Mouse (Mus musculus) heart, embryonic 12.5 days (tissue): ENCODE measurements around the gene Cpeb3. TPM values are rescaled to one million over a fixed set of nuclear protein-coding genes. Genes with fewer than 3 reads are reported as not detected.

Experiments used
- ATAC-seq: fragments of 200-750 bp; cut with Nextera tagmentation; 2 replicates; pipeline ENCODE4 v1.8.0; 2017; ENCODE audit warnings: moderate TSS enrichment, moderate library complexity; ENCODE audit not compliant: insufficient number of reproducible peaks, low FRiP score
- H3K27ac ChIP-seq: fragments of 300-500 bp; sonication (generic); 2 replicates; pipeline ENCODE4 v1.5.1; 2016; ENCODE audit warnings: mild to moderate bottlenecking, moderate library complexity; ENCODE audit not compliant: poor library complexity, severe bottlenecking
- H3K27me3 ChIP-seq: fragments of 300-500 bp; sonication (generic); replicated peaks from 2 replicates; pipeline ENCODE4 v1.6.1; 2016; ENCODE audit warnings: mild to moderate bottlenecking, moderate library complexity
- H3K36me3 ChIP-seq: fragments of 300-500 bp; sonication (generic); 2 replicates; pipeline ENCODE4 v1.6.1; 2016; ENCODE audit warnings: mild to moderate bottlenecking, moderate library complexity
- H3K4me1 ChIP-seq: fragments of 300-500 bp; sonication (generic); replicated peaks from 2 replicates; pipeline ENCODE4 v1.6.1; 2016; ENCODE audit warnings: mild to moderate bottlenecking
- H3K4me2 ChIP-seq: fragments of 300-500 bp; sonication (generic); 2 replicates; pipeline ENCODE4 v1.6.1; 2016; ENCODE audit warnings: mild to moderate bottlenecking, moderate library complexity
- H3K4me3 ChIP-seq: fragments of 300-500 bp; sonication (generic); 2 replicates; pipeline ENCODE4 v1.5.1; 2016; ENCODE audit warnings: mild to moderate bottlenecking
- H3K9ac ChIP-seq: fragments of 300-500 bp; sonication (generic); 2 replicates; pipeline ENCODE4 v1.6.1; 2016; ENCODE audit warnings: mild to moderate bottlenecking, moderate library complexity
- H3K9me3 ChIP-seq: fragments of 300-500 bp; sonication (generic); replicated peaks from 2 replicates; pipeline ENCODE4 v1.6.1; 2016; ENCODE audit warnings: mild to moderate bottlenecking, moderate library complexity
- WGBS: fragments of 180-500 bp; shearing (Covaris S2); methylation state at CpG from one replicate; pipeline ENCODE4 v1.1.7; 2016; 5-methylcytosine and 5-hydroxymethylcytosine counted together
- polyA plus RNA-seq: library from polyadenylated mRNA; unstranded; fragments of >200 nt; fragmentation: Nextera tagmentation; extraction: Ambion mirVana; gene quantifications from 2 replicates; pipeline ENCODE4 v1.2.1, GENCODE M21; 2016

Cpeb3 gene
- polyA plus RNA-seq, 1 experiment from 2014 or later = 6.8 TPM

GRCm38 (mm10) chr19:37111831-37112230, 96.6 kb downstream of the Cpeb3 start:
- Histone ChIP-seq H3K9me3 (no peaks in the 10 kb centered on the region), H3K27ac (no peak overlapping the region), H3K4me2 (no peak overlapping the region), H3K4me1 (peaks cover 7% of the 10 kb centered on the region), H3K9ac (no peak overlapping the region), H3K27me3 (no peaks in the 10 kb centered on the region), H3K36me3 (0 out of 2 replicates have a peak, but pooled peaks cover 4% of the 10 kb centered on the region), H3K4me3 (no peak overlapping the region)
- WGBS = 90% methylated on average over 6 of the region's 6 CpGs
- ATAC-seq = no peak

GRCm38 (mm10) chr19:37110494-37110893, 97.9 kb downstream of the Cpeb3 start:
- H3K27me3 ChIP-seq = no peaks in the 10 kb centered on the region
- H3K9ac ChIP-seq = no peak overlapping the region
- H3K27ac ChIP-seq = no peak overlapping the region
- WGBS = 40% methylated on average over 1 of the region's 1 CpGs
- 0 out of 2 replicates have a peak, but pooled peaks cover 4% of the 10 kb centered on the region for H3K36me3 ChIP-seq
- no peak; the same call in 1 of the 2 replicates for ATAC-seq
- no peak overlapping the region for H3K4me2 ChIP-seq
- peaks cover 4% of the 10 kb centered on the region for H3K4me1 ChIP-seq
- no peak overlapping the region for H3K4me3 ChIP-seq
- no peaks in the 10 kb centered on the region for H3K9me3 ChIP-seq

GRCm38 (mm10) chr19:37109853-37110252, 98.5 kb downstream of the Cpeb3 start:
- Histone ChIP-seq H3K36me3 (0 out of 2 replicates have a peak, but pooled peaks cover 4% of the 10 kb centered on the region), H3K4me2 (no peak overlapping the region), H3K4me3 (no peak overlapping the region), H3K9ac (no peak overlapping the region), H3K9me3 (no peaks in the 10 kb centered on the region), H3K4me1 (no peaks in the 10 kb centered on the region), H3K27me3 (no peaks in the 10 kb centered on the region), H3K27ac (no peak overlapping the region)
- no peak for ATAC-seq
- 90% methylated on average over 4 of the region's 4 CpGs for WGBS

GRCm38 (mm10) chr19:37100689-37101088, 107.7 kb downstream of the Cpeb3 start:
- Histone ChIP-seq H3K9me3 (no peaks in the 10 kb centered on the region), H3K9ac (no peak overlapping the region), H3K4me1 (0 out of 2 replicates have a peak, but pooled peaks cover 4% of the 10 kb centered on the region), H3K4me3 (no peak overlapping the region), H3K27ac (no peak overlapping the region), H3K27me3 (no peaks in the 10 kb centered on the region), H3K36me3 (no peaks in the 10 kb centered on the region), H3K4me2 (no peak overlapping the region)
- WGBS = 68% methylated on average over 2 of the region's 2 CpGs
- peak; percentile 68; the same call in 1 of the 2 replicates for ATAC-seq

GRCm38 (mm10) chr19:37095666-37096330, 112.6 kb downstream of the Cpeb3 start:
- no peak overlapping the region for H3K4me2 ChIP-seq
- no peak for ATAC-seq
- H3K27ac ChIP-seq = no peak overlapping the region
- no peak overlapping the region for H3K9ac ChIP-seq
- H3K4me1 ChIP-seq = peaks cover 8% of the 10 kb centered on the region; the same call in 1 of the 2 replicates
- H3K36me3 ChIP-seq = no peaks in the 10 kb centered on the region
- WGBS = 74% methylated on average over 4 of the region's 4 CpGs
- H3K27me3 ChIP-seq = no peaks in the 10 kb centered on the region
- no peaks in the 10 kb centered on the region for H3K9me3 ChIP-seq
- H3K4me3 ChIP-seq = no peak overlapping the region

GRCm38 (mm10) chr19:37093181-37093580, 115.2 kb downstream of the Cpeb3 start:
- 86% methylated on average over 3 of the region's 3 CpGs for WGBS
- Histone ChIP-seq H3K27me3 (no peaks in the 10 kb centered on the region), H3K4me1 (peaks cover 20% of the 10 kb centered on the region), H3K9ac (no peak overlapping the region), H3K4me2 (no peak overlapping the region), H3K27ac (no peak overlapping the region), H3K36me3 (no peaks in the 10 kb centered on the region), H3K9me3 (no peaks in the 10 kb centered on the region), H3K4me3 (no peak overlapping the region)
- ATAC-seq = no peak

GRCm38 (mm10) chr19:37090146-37091061, 118.0 kb downstream of the Cpeb3 start:
- H3K4me1 ChIP-seq = peaks cover 20% of the 10 kb centered on the region
- ATAC-seq = no peak
- 41% methylated on average over 8 of the region's 8 CpGs for WGBS
- no peaks in the 10 kb centered on the region for H3K9me3 ChIP-seq
- H3K4me3 ChIP-seq = no peak overlapping the region
- H3K27me3 ChIP-seq = no peaks in the 10 kb centered on the region
- no peak overlapping the region for H3K4me2 ChIP-seq
- peaks cover 8% of the 10 kb centered on the region; the same call in 1 of the 2 replicates for H3K36me3 ChIP-seq
- H3K27ac ChIP-seq = peak overlapping the region; percentile 53; the same call in 1 of the 2 replicates
- H3K9ac ChIP-seq = no peak overlapping the region

- no peaks in the 10 kb centered on the region for H3K9me3 ChIP-seq
- no peak overlapping the region for H3K4me3 ChIP-seq
- WGBS = 68% methylated on average over 8 of the region's 8 CpGs
- H3K9ac ChIP-seq = no peak overlapping the region
- ATAC-seq = no peak
- no peak overlapping the region for H3K4me2 ChIP-seq
- H3K36me3 ChIP-seq = peaks cover 8% of the 10 kb centered on the region; the same call in 1 of the 2 replicates
- H3K27ac ChIP-seq = no peak overlapping the region
- peaks cover 19% of the 10 kb centered on the region for H3K4me1 ChIP-seq
- no peaks in the 10 kb centered on the region for H3K27me3 ChIP-seq
Observed at GRCm38 (mm10) chr19:37088043-37088748, 120.2 kb downstream of the Cpeb3 start.

- Histone ChIP-seq H3K9ac (no peak overlapping the region), H3K4me3 (no peak overlapping the region), H3K4me1 (peaks cover 11% of the 10 kb centered on the region), H3K4me2 (no peak overlapping the region), H3K9me3 (no peaks in the 10 kb centered on the region), H3K27ac (no peak overlapping the region), H3K27me3 (no peaks in the 10 kb centered on the region), H3K36me3 (peaks cover 8% of the 10 kb centered on the region; the same call in 1 of the 2 replicates)
- WGBS = 80% methylated on average over 3 of the region's 3 CpGs
- no peak for ATAC-seq
Observed at GRCm38 (mm10) chr19:37084546-37084945, 123.9 kb downstream of the Cpeb3 start.

GRCm38 (mm10) chr19:37081467-37081866, 126.9 kb downstream of the Cpeb3 start:
- Histone ChIP-seq H3K36me3 (no peaks in the 10 kb centered on the region), H3K4me1 (peaks cover 27% of the 10 kb centered on the region), H3K9me3 (no peaks in the 10 kb centered on the region), H3K9ac (no peak overlapping the region), H3K4me3 (no peak overlapping the region), H3K4me2 (no peak overlapping the region), H3K27ac (no peak overlapping the region), H3K27me3 (no peaks in the 10 kb centered on the region)
- 55% methylated on average over 6 of the region's 6 CpGs for WGBS
- ATAC-seq = no peak

GRCm38 (mm10) chr19:37079151-37079550, 129.2 kb downstream of the Cpeb3 start:
- no peak for ATAC-seq
- Histone ChIP-seq H3K4me3 (no peak overlapping the region), H3K36me3 (no peaks in the 10 kb centered on the region), H3K4me1 (peaks cover 48% of the 10 kb centered on the region), H3K27me3 (no peaks in the 10 kb centered on the region), H3K9ac (no peak overlapping the region), H3K9me3 (no peaks in the 10 kb centered on the region), H3K4me2 (no peak overlapping the region), H3K27ac (no peak overlapping the region)
- WGBS = 80% methylated on average over 6 of the region's 6 CpGs
